Comparison of ENCODE assay signal across 8 mouse cellular contexts in genomic region chr2:180257963-180258865, GRCm38 (mm10). TPM values are rescaled to one million over a fixed set of nuclear protein-coding genes. Genes with fewer than 3 reads are reported as not detected.
DNase-seq lines count a peak whose midpoint lies in the region; ATAC-seq and TF ChIP-seq lines count a peak whose summit lies in the region.
"Had no signal": no experiment of that assay in that cellular context is flagged by ENCODE, and none has a peak within 500 bp of the region (broad histone marks: within the 10 kb centered on the region; RNA-seq: fewer than 3 reads in every experiment).

No protein-coding gene starts in this region.

- no peaks in the 10 kb centered on the region for H3K9me3 ChIP-seq in lung, postnatal 0 days (ENCODE audit: low read length)
- no peaks in the 10 kb centered on the region for H3K9me3 ChIP-seq in forebrain, embryonic 12.5 days
- H3K9me3 ChIP-seq in limb, embryonic 12.5 days: no peaks in the 10 kb centered on the region

- TF ChIP-seq POLR2A in small intestine, adult 2 months (IDR thresholded peaks at IDR 0.05; ENCODE audit: low read depth, low read length): no peak

- H3K4me2 ChIP-seq in lung, postnatal 0 days (replicated peaks; ENCODE audit: low read depth, low read length): peak overlapping the region; percentile 87
- peak overlapping the region; percentile 68 for H3K4me2 ChIP-seq in forebrain, embryonic 12.5 days
- H3K4me2 ChIP-seq in limb, embryonic 12.5 days: peak overlapping the region; percentile 89

- peaks cover 8% of the 10 kb centered on the region; the same call in 1 of the 2 replicates for H3K4me1 ChIP-seq in lung, postnatal 0 days (ENCODE audit: insufficient read depth, low read depth, low read length)
- H3K4me1 ChIP-seq in forebrain, embryonic 12.5 days: peaks cover 17% of the 10 kb centered on the region
- H3K4me1 ChIP-seq in limb, embryonic 12.5 days (replicated peaks): peaks cover 14% of the 10 kb centered on the region
- H3K4me1 ChIP-seq in small intestine, adult 2 months (ENCODE audit: control insufficient read depth, insufficient read depth, insufficient read length, low read length): peaks cover 4% of the 10 kb centered on the region

- peak overlapping the region; percentile 68 for H3K4me3 ChIP-seq in lung, postnatal 0 days (ENCODE audit: low read depth, low read length)
- peak overlapping the region; percentile 89 for H3K4me3 ChIP-seq in forebrain, embryonic 12.5 days (replicated peaks)
- peak overlapping the region; percentile 87 for H3K4me3 ChIP-seq in limb, embryonic 12.5 days (replicated peaks)
- H3K4me3 ChIP-seq in small intestine, adult 2 months (ENCODE audit: low read depth, low read length): peak overlapping the region; percentile 83

- DNase-seq in lung, postnatal 0 days (ENCODE audit: low spot score): no peak
- DNase-seq in lung, adult 18-20 months: no peak
- DNase-seq in cerebellum, adult 8-10 months: no peak
- DNase-seq in spleen, postnatal 10 days (ENCODE audit: low spot score in 2 of 2): no peak
- DNase-seq: thymus, postnatal 4 days had no signal

- H3K36me3 ChIP-seq in lung, postnatal 0 days (ENCODE audit: insufficient read depth, low read length): peaks cover 14% of the 10 kb centered on the region
- peaks cover 52% of the 10 kb centered on the region for H3K36me3 ChIP-seq in forebrain, embryonic 12.5 days (replicated peaks)
- H3K36me3 ChIP-seq in limb, embryonic 12.5 days: peaks cover 53% of the 10 kb centered on the region
- H3K36me3 ChIP-seq in small intestine, adult 2 months (ENCODE audit: control insufficient read depth, insufficient read depth, low read length): peaks cover 33% of the 10 kb centered on the region

- no peak for TF ChIP-seq EP300 in lung, postnatal 0 days (IDR thresholded peaks at IDR 0.05)

- TF ChIP-seq CTCF in lung, postnatal 0 days (IDR thresholded peaks at IDR 0.05): no peak
- TF ChIP-seq CTCF in small intestine, adult 2 months (IDR thresholded peaks at IDR 0.05; ENCODE audit: extremely low read depth, insufficient read length, insufficient replicate concordance, low read depth, low read length): no peak

- no peak overlapping the region for H3K27ac ChIP-seq in lung, postnatal 0 days (ENCODE audit: low read length)
- H3K27ac ChIP-seq in forebrain, embryonic 12.5 days: peak overlapping the region; percentile 94; the same call in 1 of the 2 replicates
- no peak overlapping the region for H3K27ac ChIP-seq in limb, embryonic 12.5 days
- 0 out of 2 replicates have a peak overlapping the region, but pooled peaks have one; percentile 29 for H3K27ac ChIP-seq in small intestine, adult 2 months (ENCODE audit: insufficient read depth, low read depth, low read length)

- no peaks in the 10 kb centered on the region for H3K27me3 ChIP-seq in lung, postnatal 0 days (replicated peaks; ENCODE audit: insufficient read depth, low read length)
- H3K27me3 ChIP-seq in forebrain, embryonic 12.5 days: no peaks in the 10 kb centered on the region
- no peaks in the 10 kb centered on the region for H3K27me3 ChIP-seq in limb, embryonic 12.5 days
- no peaks in the 10 kb centered on the region for H3K27me3 ChIP-seq in small intestine, adult 2 months (ENCODE audit: control insufficient read depth, insufficient read depth, low read length)

- WGBS in lung, postnatal 0 days: 50% methylated on average over 11 of the region's 11 CpGs
- 56% methylated on average over 11 of the region's 11 CpGs for WGBS in forebrain, embryonic 12.5 days
- WGBS in limb, embryonic 12.5 days: 48% methylated on average over 11 of the region's 11 CpGs
- 41% methylated on average over 11 of the region's 11 CpGs for WGBS in small intestine, adult 2 months

- peak overlapping the region; percentile 65 for H3K9ac ChIP-seq in lung, postnatal 0 days (replicated peaks; ENCODE audit: low read depth)
- H3K9ac ChIP-seq in forebrain, embryonic 12.5 days: peak overlapping the region; percentile 89
- H3K9ac ChIP-seq in limb, embryonic 12.5 days (replicated peaks): peak overlapping the region; percentile 91

- no peak for ATAC-seq in lung, postnatal 0 days
- ATAC-seq in forebrain, embryonic 12.5 days (ENCODE audit: low FRiP score): no peak
- ATAC-seq in limb, embryonic 12.5 days (ENCODE audit: insufficient number of reproducible peaks, insufficient read depth, low FRiP score, low TSS enrichment, low read depth): no peak

RNA-seq across cellular contexts. Expression of gene Rps21, which starts 1.0 kb away (rescaled TPM):
- 418 and 453 TPM in 2 replicates for polyA plus RNA-seq in lung, postnatal 0 days (2015; fragmentation: Nextera tagmentation; extraction: Ambion mirVana)
- polyA plus RNA-seq in forebrain, embryonic 12.5 days (2016; fragmentation: Nextera tagmentation; extraction: Ambion mirVana): 464 and 488 TPM in 2 replicates
- 608 and 631 TPM in 2 replicates for polyA plus RNA-seq in limb, embryonic 12.5 days (2016; fragmentation: Nextera tagmentation; extraction: Ambion mirVana)
- 2,052 and 2,413 TPM in 2 replicates for polyA plus RNA-seq in small intestine, adult 2 months (2012; rRNA removed)

RNA-seq across cellular contexts. Expression of gene Cables2, which starts 15.1 kb away (rescaled TPM):
- 15.5 and 16.1 TPM in 2 replicates for polyA plus RNA-seq in lung, postnatal 0 days (2015; fragmentation: Nextera tagmentation; extraction: Ambion mirVana)
- polyA plus RNA-seq in forebrain, embryonic 12.5 days (2016; fragmentation: Nextera tagmentation; extraction: Ambion mirVana): 17.7 and 20.8 TPM in 2 replicates
- polyA plus RNA-seq in limb, embryonic 12.5 days (2016; fragmentation: Nextera tagmentation; extraction: Ambion mirVana): 20.7 and 23.7 TPM in 2 replicates
- polyA plus RNA-seq in small intestine, adult 2 months (2012; rRNA removed): 15.3 and 32.0 TPM in 2 replicates

RNA-seq across cellular contexts. Expression of gene Rbbp8nl, which starts 31.5 kb away (rescaled TPM):
- polyA plus RNA-seq in lung, postnatal 0 days (2015; fragmentation: Nextera tagmentation; extraction: Ambion mirVana): 0.20 and 0.46 TPM in 2 replicates
- 0.10 and 0.13 TPM in 2 replicates for polyA plus RNA-seq in forebrain, embryonic 12.5 days (2016; fragmentation: Nextera tagmentation; extraction: Ambion mirVana)
- polyA plus RNA-seq in limb, embryonic 12.5 days (2016; fragmentation: Nextera tagmentation; extraction: Ambion mirVana): 0.52 and 0.56 TPM in 2 replicates
- polyA plus RNA-seq in small intestine, adult 2 months (2012; rRNA removed): 1.2 and 1.6 TPM in 2 replicates

RNA-seq across cellular contexts. Expression of gene Lama5, which starts 32.6 kb away (rescaled TPM):
- polyA plus RNA-seq in lung, postnatal 0 days (2015; fragmentation: Nextera tagmentation; extraction: Ambion mirVana): 83.7 and 85.3 TPM in 2 replicates
- polyA plus RNA-seq in forebrain, embryonic 12.5 days (2016; fragmentation: Nextera tagmentation; extraction: Ambion mirVana): 4.9 and 5.1 TPM in 2 replicates
- 20.9 and 22.3 TPM in 2 replicates for polyA plus RNA-seq in limb, embryonic 12.5 days (2016; fragmentation: Nextera tagmentation; extraction: Ambion mirVana)
- 36.0 and 41.7 TPM in 2 replicates for polyA plus RNA-seq in small intestine, adult 2 months (2012; rRNA removed)

Comparison
In these comparisons a context has a peak if more than half of its experiments do, and no peak if none do; other contexts are left out.
1. H3K27ac ChIP-seq: peak in forebrain, embryonic 12.5 days (single experiment) and small intestine, adult 2 months (single experiment); none in lung, postnatal 0 days (single experiment) and limb, embryonic 12.5 days (single experiment).
2. Peak in every context shown above with its lines, with median percentiles within 50 percentile points of each other: H3K4me2 ChIP-seq, H3K4me3 ChIP-seq and H3K9ac ChIP-seq.